Mouse (Mus musculus) adrenal gland, postnatal 10 days (tissue): Measurements from ENCODE around the gene Exo1. TPM values are rescaled to one million over a fixed set of nuclear protein-coding genes. Genes with fewer than 3 reads are reported as not detected.

Source experiments
- DNase-seq: peaks from one replicate; pipeline ENCODE4 v3.0.0; 2021; ENCODE audit warnings: mixed read lengths
- long read RNA-seq, 2 experiments: library from polyadenylated mRNA; stranded (forward); transcript quantifications; one replicate each; pipeline ENCODE4 v2.0.0; 2021
- total RNA-seq, 2 experiments: library from RNA; stranded (reverse); gene quantifications; 2 replicates each; pipeline ENCODE4 v1.2.3; 2021

The Exo1 gene
- 1 to 10 TPM; 6.0 to 8.1 TPM for total RNA-seq
- long read RNA-seq, experiment 1, full-length matches to known transcripts = 2 of 6 reads
- long read RNA-seq, experiment 1, partial matches to known transcripts = 0 of 6 reads
- long read RNA-seq, experiment 1, other reads (novel, unspliced or antisense) = 4 of 6 reads
- long read RNA-seq, experiment 2, full-length matches to known transcripts = 1 of 3 reads
- long read RNA-seq, experiment 2, partial matches to known transcripts = 0 of 3 reads
- long read RNA-seq, experiment 2, other reads (novel, unspliced or antisense) = 2 of 3 reads

DNA sequence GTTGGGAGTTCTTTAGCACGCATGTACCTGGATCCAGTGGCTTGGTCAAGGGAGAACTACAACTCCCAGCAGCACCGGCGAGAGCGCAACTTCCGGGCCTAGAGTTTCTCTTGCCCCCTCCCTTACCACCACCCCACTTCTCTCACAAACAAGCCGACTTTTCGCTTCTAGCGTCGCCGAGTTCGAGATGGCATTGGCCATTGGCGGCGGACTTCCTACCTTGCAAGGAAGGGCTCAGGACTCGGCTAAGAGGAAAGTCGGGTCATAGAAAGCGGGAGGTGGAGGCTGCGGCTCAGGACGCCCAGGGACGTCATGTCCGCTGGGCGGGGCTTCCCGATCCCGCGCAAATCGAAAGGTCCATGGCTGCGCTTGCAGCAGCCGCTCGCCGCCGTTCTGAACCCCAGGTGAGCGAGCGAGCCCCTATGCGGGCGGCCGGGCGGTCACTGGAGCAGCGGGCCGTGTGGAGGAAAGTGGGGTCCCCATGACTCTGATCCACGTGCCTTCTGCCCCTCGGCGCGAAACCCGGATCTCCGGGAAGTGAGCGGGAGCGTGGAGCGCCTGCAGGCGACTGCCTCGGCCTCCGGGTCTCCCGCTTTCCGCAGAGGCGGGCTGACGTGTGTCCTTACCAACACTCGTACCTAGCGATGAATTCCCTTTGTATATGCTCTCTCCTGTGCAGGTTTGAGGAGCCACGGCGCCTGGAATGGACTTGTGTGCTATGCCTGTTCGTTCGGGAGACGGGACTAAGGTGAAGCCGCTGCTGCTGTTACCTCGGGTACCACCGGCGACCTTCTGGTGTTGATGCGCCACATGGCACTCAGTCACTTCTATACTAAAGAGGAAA, at the start of gene Exo1:
TSS of gene Exo1 (plus strand) at position 129 of the 844 bp plus-strand sequence.
- DNase-seq = peak; percentile 93

DNA sequence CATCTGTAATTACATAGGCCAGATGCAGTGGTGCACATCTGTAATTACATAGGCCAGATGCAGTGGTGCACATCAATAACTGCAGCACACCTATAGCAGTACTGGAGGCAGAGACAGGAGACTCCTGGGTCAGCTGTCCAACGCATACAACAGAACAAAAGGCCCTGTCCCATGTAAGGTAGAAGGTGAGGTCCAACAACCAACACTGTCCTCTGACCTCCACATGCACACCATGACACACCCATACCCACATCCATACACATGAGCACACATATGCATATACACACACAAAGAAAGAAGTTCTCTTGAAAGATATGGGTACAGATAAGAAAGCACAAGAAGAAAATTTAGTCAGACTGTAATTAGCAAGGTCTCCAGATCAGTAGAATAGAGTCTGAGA, 24.9 kb upstream of the Exo1 start:
- DNase-seq = no peak

DNA sequence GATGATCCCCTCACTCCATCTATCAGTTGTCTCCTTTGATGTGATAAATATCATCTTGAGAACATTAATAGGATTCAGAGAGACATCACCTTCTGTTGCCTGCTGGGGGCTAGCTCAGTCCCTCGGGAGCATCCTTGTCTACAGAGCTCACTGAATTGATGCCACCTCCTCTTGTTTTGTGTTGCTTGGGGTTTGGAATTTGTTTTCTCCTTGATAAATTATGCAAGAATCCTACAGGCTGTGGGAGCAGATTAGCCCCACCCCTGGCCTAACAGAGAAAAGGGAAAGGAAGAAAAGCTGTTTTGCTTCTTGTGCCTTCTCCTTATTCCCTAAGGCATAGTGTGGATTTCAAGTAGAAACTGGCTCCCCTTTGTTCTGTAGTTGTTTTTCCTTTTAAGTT, 13.3 kb upstream of the Exo1 start:
- DNase-seq = no peak

DNA sequence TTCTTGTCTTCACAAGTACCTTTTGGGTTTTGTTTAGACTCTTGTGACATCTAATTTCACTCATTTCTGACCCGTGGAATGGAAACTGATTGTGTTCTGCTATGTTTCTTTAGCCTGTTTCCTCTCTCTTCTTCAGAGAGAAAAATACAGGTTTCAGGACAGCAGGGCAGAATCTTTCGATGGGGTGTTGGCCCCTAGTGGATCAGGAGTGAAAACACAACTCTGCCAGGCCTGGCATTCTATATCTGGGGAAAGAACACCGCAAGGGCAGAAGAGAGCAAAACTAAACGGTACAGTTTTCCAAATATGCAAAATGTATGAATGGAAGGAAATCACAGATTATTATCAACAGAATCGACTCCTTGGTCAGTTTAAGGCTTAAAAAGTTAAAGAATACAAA, 12.8 kb upstream of the Exo1 start:
- DNase-seq = peak; percentile 41

DNA sequence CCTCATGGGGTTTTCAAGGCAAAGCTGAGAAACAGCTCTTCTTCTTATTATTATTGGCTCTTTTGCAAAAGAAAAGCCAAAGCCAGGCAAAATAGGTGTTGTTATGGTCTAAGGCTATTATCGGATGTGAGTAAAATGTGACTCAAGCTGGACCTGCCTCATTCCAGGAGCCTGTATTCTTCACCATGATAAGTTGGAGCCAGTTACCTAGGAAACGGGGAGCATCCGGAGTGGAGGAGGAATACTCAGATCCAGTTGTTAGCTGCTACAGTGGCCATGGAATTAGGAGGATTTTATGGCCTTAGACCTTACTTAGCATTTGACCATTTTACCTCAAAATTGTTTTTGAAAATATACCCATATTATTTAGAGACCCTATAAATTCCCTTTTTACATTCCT, 9.7 kb upstream of the Exo1 start:
- no peak for DNase-seq

DNA sequence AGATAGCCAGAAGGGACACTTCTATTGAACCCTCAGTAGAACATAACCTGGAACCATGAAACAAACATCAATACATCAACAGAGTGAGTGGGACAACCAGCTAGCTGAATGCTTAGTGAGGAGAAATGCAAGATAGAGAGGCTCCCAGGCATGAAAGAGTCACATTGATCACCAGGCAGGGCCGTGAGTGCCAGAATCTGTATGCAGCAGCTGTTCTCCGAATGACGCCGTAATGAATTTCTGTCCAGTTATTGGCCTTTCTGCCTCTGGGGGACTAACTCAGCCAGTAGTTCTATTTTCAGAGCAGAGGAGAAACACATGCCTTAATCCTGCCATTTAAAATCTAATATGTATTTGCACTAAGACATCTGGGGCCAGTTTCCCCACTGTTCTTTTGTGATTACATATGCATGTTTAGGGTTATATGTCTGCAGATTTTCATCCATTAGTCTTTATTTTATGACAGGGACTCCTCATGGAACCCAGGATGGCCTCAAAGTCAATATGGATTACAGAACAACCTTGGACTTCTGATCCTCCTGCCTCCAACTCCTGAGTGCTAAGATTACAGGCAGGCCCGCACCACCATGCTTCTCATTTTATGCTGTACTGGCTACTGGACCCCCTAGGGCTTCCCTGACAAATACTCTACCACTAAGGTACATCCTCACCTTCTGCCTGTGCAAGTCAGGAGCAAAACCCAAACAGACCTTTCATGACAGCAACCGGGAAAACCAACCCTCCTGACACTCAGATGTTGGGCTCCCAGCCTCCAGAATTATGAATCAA, 8.2 kb upstream of the Exo1 start:
- DNase-seq = no peak

DNA sequence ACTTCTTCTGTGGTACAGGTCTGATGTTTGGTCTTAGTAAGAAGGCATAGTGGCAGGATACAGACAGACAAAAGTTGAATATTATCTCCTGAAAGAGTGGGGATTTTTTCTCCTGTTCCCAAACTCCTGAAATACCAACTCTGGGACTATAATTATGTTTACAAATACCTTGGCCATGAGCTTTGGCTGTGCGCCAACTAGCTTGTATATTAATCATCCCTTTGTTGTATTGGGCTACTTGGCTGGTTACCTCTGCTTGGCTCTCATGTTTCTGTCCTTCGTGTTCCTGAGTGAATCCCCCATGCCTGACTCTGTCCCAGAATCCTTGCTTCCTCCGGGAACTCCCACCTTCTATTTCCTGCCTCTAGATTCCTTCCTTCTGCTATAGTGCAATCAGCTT, 3.0 kb downstream of the Exo1 start:
- peak; percentile 28 for DNase-seq

DNA sequence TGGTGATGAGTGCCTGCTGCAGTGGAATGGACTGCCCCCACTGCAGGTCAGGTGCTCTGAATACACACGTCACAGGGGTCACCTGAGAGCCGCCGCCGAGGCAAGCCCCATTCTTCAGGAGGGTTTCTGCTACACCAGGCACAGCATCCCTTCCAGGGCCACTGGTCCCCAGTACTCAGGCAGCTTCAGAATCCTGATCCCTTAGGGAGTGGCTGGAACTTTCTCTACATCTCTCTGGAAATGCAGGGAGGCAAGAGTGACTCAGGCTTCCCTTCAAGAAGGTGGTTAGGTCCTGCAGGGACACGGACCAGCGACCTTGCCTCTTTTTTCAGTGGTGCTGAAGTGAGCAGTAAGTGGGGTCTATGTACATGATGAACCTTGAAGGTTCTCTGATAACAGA, 12.9 kb downstream of the Exo1 start:
- no peak for DNase-seq

DNA sequence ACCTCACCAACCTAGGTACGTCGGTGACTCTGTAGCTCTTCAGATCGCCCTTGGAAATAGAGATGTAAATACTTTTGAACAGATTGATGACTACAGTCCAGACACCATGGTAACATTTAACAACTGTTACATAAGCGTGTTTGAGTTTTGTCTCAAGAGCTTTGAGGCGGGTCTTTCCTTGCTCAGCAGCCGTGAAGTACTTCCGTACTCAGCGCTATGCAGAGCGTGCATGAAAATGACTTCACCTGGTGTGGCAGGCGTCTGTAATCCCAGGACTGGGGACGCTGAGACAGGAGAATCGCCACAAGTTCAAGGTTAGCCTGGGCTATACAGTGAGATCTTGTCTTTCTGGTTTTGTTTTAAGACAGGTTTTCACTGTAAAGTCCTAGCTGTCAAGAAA, 13.3 kb downstream of the Exo1 start:
- no peak for DNase-seq

DNA sequence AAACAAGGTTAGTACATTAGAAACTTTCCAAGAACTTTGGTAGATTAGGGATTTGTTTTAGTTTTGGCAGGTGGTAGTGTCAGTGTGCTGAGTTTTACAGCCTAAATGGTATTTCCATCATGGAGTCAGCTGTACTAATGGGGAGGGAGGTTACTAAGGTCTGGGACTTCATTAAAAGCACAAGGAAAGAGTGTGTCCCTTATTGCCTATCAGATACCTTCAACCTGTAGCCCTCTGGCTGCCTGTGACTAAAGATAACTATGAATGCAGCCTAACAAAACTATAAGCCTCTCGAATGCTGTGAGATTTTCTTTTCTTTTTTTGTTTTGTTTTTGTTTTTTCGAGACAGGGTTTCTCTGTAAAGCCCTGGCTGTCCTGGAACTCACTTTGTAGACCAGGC, 30.8 kb downstream of the Exo1 start:
- DNase-seq = no peak

DNA sequence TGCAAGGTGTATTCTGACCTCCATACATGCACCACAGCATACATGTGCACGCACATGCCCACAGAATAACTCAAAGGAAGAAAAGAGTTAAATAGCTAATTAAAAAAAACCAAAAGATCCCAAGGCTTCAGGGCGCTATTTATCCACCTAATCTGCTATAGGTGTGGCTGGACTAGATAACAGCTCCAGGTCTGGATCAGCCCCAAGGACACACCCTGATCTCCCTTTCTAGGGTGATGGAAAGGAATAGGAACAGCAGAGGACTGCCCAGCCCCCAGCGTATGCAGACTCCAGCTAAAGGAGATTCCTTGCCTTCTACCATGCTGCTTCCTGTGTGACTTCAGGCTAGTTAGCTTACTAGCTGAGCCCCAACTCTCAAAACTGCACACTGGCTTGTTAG, 31.7 kb downstream of the Exo1 start:
- no peak for DNase-seq

DNA sequence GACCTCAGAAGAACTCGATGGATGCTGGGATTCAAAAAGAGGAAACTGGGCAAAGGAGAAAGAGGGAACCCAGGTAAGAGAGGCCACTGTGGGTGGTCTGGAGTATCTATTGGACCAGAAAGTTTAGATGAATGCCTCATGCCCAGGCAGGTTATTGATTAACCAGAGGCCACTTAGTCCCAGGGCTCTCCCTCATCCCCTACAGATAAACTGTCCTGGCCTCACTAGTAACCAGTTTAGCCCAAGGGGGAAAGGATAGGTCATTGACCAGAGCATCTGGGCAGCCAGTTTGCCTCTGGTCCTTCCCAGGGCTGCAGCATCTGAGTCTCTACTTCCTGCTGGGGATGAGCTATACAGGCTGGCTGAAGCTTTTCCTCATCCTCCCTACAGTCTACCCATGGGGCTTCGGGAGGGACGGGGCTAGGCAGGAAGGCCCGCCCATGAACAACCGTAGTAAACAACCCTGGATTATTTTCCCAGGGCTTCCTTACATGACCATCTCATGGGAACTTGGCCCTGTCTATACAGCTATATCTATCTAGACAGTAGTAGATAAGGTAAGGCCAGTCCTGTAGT, 33.4 kb downstream of the Exo1 start:
- no peak for DNase-seq

DNA sequence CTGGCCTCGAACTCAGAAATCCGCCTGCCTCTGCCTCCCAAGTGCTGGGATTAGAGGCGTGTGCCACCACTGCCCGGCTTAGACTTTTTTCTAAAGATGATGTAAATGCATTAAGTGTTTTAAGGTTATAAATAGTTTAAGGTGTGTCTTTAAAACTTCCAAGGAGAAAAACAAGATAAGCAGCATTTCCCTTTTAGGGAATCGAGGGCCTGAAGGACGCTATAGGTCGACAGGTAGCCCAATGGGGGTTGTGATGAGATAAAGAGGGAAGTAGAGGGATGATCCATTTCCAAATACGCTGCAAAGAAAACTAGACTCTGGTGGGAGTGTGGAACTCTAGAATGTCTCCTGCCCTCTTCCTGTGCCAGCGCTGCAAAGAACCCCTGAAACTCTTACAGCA, 39.6 kb downstream of the Exo1 start, which contains the start of gene Gm38100:
TSS of gene Gm38100 (plus strand) at position 301 of the 400 bp plus-strand sequence.
- DNase-seq = no peak

DNA sequence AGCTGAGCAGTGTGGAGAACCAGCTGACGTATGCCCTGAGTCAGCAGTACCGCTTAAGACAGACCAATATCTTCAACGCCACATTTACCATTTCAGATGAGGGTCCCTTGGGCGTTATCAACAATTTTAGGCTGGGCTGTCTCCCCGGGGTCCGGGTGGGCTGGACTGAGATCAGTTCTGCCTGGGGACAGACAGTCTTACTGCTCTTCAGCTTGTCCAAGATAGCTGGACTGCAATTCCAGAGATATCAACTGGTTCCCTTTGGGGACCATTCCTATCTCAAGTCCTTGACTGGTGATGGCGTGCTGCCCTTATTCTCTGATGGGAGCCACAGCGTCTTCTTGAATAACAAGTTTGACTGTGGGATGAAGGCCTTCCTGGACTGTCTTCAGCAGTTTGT, 40.7 kb downstream of the Exo1 start:
- DNase-seq = no peak

DNA sequence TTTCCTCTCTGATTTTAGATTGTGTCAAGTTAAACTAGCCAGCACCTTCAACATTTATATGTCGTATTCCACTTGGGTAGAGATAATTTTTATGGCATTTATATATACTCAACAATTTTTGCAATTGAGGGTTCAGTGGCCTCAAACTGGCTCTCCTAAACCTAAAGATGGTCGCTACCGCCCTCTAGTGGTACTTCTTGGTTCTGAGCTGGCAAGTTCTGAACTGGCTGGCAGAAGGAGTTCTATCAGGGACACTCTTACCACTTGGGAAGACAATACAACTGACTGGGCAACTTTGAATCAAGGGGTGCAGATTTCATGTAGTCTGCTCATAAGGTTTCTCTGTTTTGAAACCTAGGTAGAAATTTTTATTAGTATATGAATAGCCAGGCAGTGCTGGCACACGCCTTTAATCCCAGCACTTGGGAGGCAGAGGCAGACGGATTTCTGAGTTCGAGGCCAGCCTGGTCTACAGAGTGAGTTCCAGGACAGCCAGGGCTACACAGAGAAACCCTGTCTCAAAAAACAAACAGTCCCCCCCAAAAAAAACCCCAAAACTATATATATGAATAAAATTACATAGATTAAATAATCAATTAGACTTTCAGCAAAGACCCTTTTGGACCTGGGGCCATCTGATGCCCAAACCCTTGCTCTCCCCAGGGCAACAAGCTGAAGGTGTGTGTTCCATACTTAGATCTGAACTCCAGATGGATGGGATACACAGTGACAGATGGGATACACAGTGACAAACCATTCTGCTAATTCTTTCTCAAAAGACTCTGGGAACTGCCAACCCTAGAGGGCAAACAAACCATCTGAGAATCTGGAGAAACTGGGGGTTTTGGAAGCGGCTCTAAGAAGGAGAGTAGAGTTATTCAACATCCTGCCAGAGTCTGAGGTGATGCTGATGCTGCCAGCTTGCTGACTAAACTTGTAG, 43.7 kb downstream of the Exo1 start:
- DNase-seq = peak; percentile 88

DNA sequence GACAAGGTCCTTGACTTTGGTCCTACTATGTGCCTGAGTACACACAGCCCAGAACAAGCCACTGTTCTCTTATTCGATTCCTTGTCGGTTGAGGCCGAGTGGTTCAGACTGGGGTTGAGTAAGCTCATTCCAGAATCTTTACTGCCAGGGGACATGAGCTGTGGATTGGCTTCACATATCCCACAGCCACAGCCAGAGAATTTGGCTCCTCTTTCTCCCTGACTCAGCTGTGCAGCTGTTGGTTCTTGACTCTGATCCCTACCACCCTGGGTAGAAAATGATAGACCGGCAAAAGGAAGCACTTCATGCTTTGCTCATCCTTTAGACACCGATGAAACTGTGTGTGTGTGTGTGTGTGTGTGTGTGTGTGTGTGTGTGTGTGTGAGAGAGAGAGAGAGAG, 51.0 kb downstream of the Exo1 start:
- DNase-seq = no peak

DNA sequence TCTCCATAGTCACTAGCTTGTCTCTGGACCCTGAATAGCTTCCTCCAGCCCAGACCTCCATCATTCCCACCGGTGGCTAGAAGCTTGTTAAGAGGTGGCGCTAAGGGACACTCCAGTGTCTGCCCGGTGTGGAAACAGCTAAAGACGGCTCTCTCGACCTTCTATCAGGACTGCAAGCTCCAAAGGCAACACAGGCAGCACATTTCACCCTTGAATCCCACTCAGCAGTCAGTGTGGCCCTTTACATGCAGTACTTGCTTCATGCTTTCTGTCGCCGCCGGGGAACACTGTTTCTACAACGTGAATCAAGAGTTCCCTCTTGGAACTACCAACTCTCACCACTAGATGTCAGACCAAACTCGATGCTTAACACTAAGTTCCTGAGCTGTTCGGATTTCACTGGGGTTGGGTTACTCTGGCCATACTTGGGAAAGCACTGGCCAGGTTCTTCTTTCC, 55.9 kb downstream of the Exo1 start:
- DNase-seq = peak; percentile 75

DNA sequence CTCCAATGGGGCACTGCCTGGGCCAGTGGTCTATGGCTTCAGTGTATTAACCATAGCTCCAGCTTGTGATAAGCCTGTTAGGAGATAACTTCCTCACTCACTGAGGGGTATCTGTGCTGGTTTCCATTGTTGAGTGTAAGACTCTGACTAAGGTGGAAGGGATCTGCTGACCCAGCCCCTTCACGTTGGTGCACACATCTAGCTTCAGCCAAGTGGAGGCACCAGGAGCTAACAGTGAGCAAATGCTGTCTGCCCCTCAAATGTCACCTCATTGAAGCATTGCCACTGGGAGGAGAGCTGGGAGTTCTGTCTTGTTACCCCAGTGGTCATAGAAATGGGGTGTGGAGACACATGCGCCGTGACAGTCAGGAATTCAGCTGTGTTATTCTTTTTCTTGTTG, 58.4 kb downstream of the Exo1 start:
- DNase-seq = no peak

DNA sequence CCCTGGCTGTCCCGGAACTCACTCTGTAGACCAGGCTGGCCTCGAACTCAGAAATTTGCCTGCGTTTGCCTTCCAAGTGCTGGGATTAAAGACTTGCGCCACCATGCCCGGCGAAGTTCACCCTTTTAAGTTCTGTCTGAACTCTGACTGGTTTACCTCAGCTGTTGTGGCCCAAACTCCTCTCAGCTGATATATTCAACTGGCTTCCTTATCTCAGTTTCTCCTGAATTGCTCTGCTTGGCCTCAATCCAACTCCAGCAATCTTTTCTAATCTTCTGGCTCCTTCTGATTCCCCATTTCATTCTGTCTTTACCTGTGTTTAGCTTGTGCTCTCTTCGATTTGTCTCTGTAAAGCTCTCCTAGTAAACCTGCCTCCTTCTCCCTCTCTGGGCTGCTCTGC, 62.8 kb downstream of the Exo1 start:
- DNase-seq = no peak

DNA sequence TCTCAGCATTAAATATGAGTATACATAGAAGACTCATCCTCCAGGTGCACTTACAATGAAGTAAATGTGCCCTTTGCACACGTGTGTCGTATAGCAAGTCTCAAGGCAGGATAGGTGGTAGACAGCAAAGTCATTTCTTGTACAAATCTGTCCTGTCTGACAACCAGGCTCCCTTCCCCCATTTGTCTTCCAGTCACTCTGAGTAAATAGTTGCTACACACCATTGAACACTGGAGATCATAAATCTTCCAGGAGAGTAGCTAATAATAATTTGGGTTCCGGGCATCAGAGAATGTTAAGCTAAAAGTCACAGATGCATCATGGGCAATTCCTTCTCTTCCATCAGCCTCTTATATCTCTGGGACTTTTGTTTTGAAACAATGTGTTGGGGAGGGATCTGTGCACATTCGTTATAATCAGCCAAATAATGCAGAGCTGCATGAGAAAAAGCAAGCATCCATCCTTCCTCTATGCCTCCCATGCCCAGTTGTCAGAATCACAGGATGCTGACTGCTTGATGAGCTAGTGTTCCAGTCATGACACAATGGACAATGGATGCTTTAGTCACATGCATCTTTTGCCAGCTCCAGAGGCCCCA, 66.4 kb downstream of the Exo1 start:
- DNase-seq = no peak

DNA sequence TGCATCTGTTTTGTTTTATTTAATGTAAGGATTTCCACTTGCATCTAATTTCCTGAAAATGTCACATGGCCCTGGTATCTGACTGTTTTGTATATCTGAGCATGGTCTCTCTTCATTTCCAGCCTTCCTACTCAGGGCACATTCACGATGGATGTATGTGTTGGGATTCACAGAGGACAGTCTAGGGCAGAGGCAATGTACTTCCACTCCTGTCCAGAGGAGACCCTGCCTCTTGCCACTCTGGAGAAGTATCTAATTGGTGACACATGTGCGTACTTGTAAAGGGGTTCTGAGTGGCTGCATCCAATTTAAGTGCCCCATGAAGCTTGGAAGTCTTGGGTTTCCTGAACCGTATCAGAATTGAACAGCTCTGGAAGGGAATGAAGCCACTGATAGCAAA, 70.0 kb downstream of the Exo1 start:
- DNase-seq = no peak
